Mouse (Mus musculus) midbrain, embryonic 12.5 days (tissue): Measurements from ENCODE around the gene Pabpc4. TPM values are rescaled to one million over a fixed set of nuclear protein-coding genes. Genes with fewer than 3 reads are reported as not detected.
"Not testable (repeated sequence)": the region's sequence is repeated elsewhere in the genome, so short reads cannot be mapped to it uniquely, and the experiment has no call there.

Source experiments
- ATAC-seq: fragments of 200-750 bp; cut with Nextera tagmentation; 2 replicates; pipeline ENCODE4 v1.8.0; 2017; ENCODE audit warnings: low read depth, moderate TSS enrichment, moderate library complexity; ENCODE audit not compliant: low FRiP score
- H3K27ac ChIP-seq: fragments of 300-500 bp; sonication (generic); replicated peaks from 2 replicates; pipeline ENCODE4 v1.5.1; 2016; ENCODE audit warnings: mild to moderate bottlenecking
- H3K27me3 ChIP-seq: fragments of 300-500 bp; sonication (generic); 2 replicates; pipeline ENCODE4 v1.6.1; 2016; ENCODE audit warnings: mild to moderate bottlenecking
- H3K36me3 ChIP-seq: fragments of 300-500 bp; sonication (generic); 2 replicates; pipeline ENCODE4 v1.6.1; 2016
- H3K4me1 ChIP-seq: fragments of 300-500 bp; sonication (generic); 2 replicates; pipeline ENCODE4 v1.6.1; 2016
- H3K4me2 ChIP-seq: fragments of 300-500 bp; sonication (generic); replicated peaks from 2 replicates; pipeline ENCODE4 v1.6.1; 2016; ENCODE audit warnings: mild to moderate bottlenecking, moderate library complexity
- H3K4me3 ChIP-seq: fragments of 300-500 bp; sonication (generic); 2 replicates; pipeline ENCODE4 v1.5.1; 2016; ENCODE audit warnings: mild to moderate bottlenecking
- H3K9ac ChIP-seq: fragments of 300-500 bp; sonication (generic); replicated peaks from 2 replicates; pipeline ENCODE4 v1.6.1; 2016; ENCODE audit warnings: mild to moderate bottlenecking, moderate library complexity
- H3K9me3 ChIP-seq: fragments of 300-500 bp; sonication (generic); 2 replicates; pipeline ENCODE4 v1.6.1; 2016; ENCODE audit warnings: mild to moderate bottlenecking
- WGBS: fragments of 180-500 bp; shearing (Covaris S2); methylation state at CpG from one replicate; pipeline ENCODE4 v1.1.7; 2016; 5-methylcytosine and 5-hydroxymethylcytosine counted together
- polyA plus RNA-seq: library from polyadenylated mRNA; unstranded; fragments of >200 nt; fragmentation: Nextera tagmentation; extraction: Ambion mirVana; gene quantifications from 2 replicates; pipeline ENCODE4 v1.2.1, GENCODE M21; 2016

Pabpc4 gene
- polyA plus RNA-seq, 1 experiment from 2014 or later = 35.0 TPM

GRCm38 (mm10) chr4:123254617-123255016 lies 7.5 kb upstream of the Pabpc4 start:
- no peak overlapping the region for H3K4me3 ChIP-seq
- WGBS = 27% methylated on average over 5 of the region's 5 CpGs
- no peak overlapping the region for H3K27ac ChIP-seq
- no peak overlapping the region for H3K4me2 ChIP-seq
- H3K9ac ChIP-seq = no peak overlapping the region
- no peaks in the 10 kb centered on the region for H3K27me3 ChIP-seq
- H3K4me1 ChIP-seq = no peaks in the 10 kb centered on the region
- peak; percentile 30; the same call in 1 of the 2 replicates for ATAC-seq
- no peaks in the 10 kb centered on the region for H3K9me3 ChIP-seq
- no peaks in the 10 kb centered on the region for H3K36me3 ChIP-seq

GRCm38 (mm10) chr4:123260071-123260746 lies 1.9 kb upstream of the Pabpc4 start:
- no peaks in the 10 kb centered on the region for H3K36me3 ChIP-seq
- no peaks in the 10 kb centered on the region for H3K9me3 ChIP-seq
- no peak overlapping the region for H3K4me2 ChIP-seq
- H3K4me3 ChIP-seq = no peak overlapping the region
- no peaks in the 10 kb centered on the region for H3K27me3 ChIP-seq
- no peak overlapping the region; the same call in 1 of the 2 replicates for H3K9ac ChIP-seq
- H3K4me1 ChIP-seq = no peaks in the 10 kb centered on the region
- H3K27ac ChIP-seq = no peak overlapping the region
- WGBS = 56% methylated on average over 8 of the region's 8 CpGs
- no peak for ATAC-seq

- no peak overlapping the region for H3K4me2 ChIP-seq
- 92% methylated on average over 3 of the region's 3 CpGs for WGBS
- no peaks in the 10 kb centered on the region for H3K36me3 ChIP-seq
- H3K4me3 ChIP-seq = no peak overlapping the region
- no peaks in the 10 kb centered on the region for H3K27me3 ChIP-seq
- no peak overlapping the region for H3K27ac ChIP-seq
- no peak overlapping the region for H3K9ac ChIP-seq
- no peaks in the 10 kb centered on the region for H3K4me1 ChIP-seq
- ATAC-seq = no peak
- H3K9me3 ChIP-seq = no peaks in the 10 kb centered on the region
Observed at GRCm38 (mm10) chr4:123271063-123271462, 8.9 kb downstream of the Pabpc4 start.

GRCm38 (mm10) chr4:123280117-123280516 lies 18.0 kb downstream of the Pabpc4 start:
- H3K9me3 ChIP-seq = no peaks in the 10 kb centered on the region
- H3K27me3 ChIP-seq = no peaks in the 10 kb centered on the region
- no peak for ATAC-seq
- H3K4me2 ChIP-seq = no peak overlapping the region
- peaks cover 15% of the 10 kb centered on the region for H3K4me1 ChIP-seq
- WGBS = 79% methylated on average over 3 of the region's 3 CpGs
- H3K36me3 ChIP-seq = 0 out of 2 replicates have a peak, but pooled peaks cover under 1% of the 10 kb centered on the region
- H3K4me3 ChIP-seq = no peak overlapping the region
- H3K9ac ChIP-seq = no peak overlapping the region
- no peak overlapping the region for H3K27ac ChIP-seq

- H3K9ac ChIP-seq = peak overlapping the region; percentile 67; the same call in 1 of the 2 replicates
- H3K36me3 ChIP-seq = peaks cover 22% of the 10 kb centered on the region
- H3K27me3 ChIP-seq = no peaks in the 10 kb centered on the region
- under 1% methylated on average over 25 of the region's 25 CpGs for WGBS
- peaks cover 25% of the 10 kb centered on the region for H3K4me1 ChIP-seq
- peak; percentile 95 for ATAC-seq
- H3K27ac ChIP-seq = peak overlapping the region; percentile 39; the same call in 1 of the 2 replicates
- peak overlapping the region; percentile 87 for H3K4me2 ChIP-seq
- no peaks in the 10 kb centered on the region for H3K9me3 ChIP-seq
- peak overlapping the region; percentile 58 for H3K4me3 ChIP-seq
Observed at GRCm38 (mm10) chr4:123282500-123282899, 20.3 kb downstream of the Pabpc4 start.

- H3K4me1 ChIP-seq = peaks cover 25% of the 10 kb centered on the region
- not testable (repeated sequence) for H3K27ac ChIP-seq, H3K9me3 ChIP-seq, H3K27me3 ChIP-seq
- H3K4me2 ChIP-seq = peak overlapping the region; percentile 87
- peaks cover 28% of the 10 kb centered on the region for H3K36me3 ChIP-seq
- peak overlapping the region; percentile 67 for H3K9ac ChIP-seq
- peak; percentile 71 for ATAC-seq
- under 1% methylated on average over 52 of the region's 55 CpGs for WGBS
- H3K4me3 ChIP-seq = peak overlapping the region; percentile 58
Observed at GRCm38 (mm10) chr4:123282915-123283674, 20.9 kb downstream of the Pabpc4 start.

- Histone ChIP-seq H3K36me3 (peaks cover 34% of the 10 kb centered on the region), H3K4me2 (peak overlapping the region; percentile 87), H3K9ac (peak overlapping the region; percentile 67), H3K4me1 (peaks cover 25% of the 10 kb centered on the region), H3K4me3 (peak overlapping the region; percentile 58)
- WGBS = under 1% methylated on average over 15 of the region's 15 CpGs
- not testable (repeated sequence) for H3K27me3 ChIP-seq, H3K9me3 ChIP-seq, H3K27ac ChIP-seq, ATAC-seq
Observed at GRCm38 (mm10) chr4:123283675-123284064, 21.5 kb downstream of the Pabpc4 start.

GRCm38 (mm10) chr4:123284731-123285624 lies 22.8 kb downstream of the Pabpc4 start:
- Histone ChIP-seq H3K36me3 (peaks cover 47% of the 10 kb centered on the region), H3K4me3 (peak overlapping the region; percentile 58), H3K4me1 (peaks cover 25% of the 10 kb centered on the region), H3K27ac (no peak overlapping the region), H3K9me3 (no peaks in the 10 kb centered on the region), H3K4me2 (peak overlapping the region; percentile 87), H3K9ac (peak overlapping the region; percentile 67), H3K27me3 (no peaks in the 10 kb centered on the region)
- WGBS = 82% methylated on average over 6 of the region's 6 CpGs
- no peak for ATAC-seq

GRCm38 (mm10) chr4:123286790-123287189 lies 24.6 kb downstream of the Pabpc4 start:
- 95% methylated on average over 2 of the region's 2 CpGs for WGBS
- H3K9ac ChIP-seq = no peak overlapping the region
- H3K36me3 ChIP-seq = peaks cover 63% of the 10 kb centered on the region

GRCm38 (mm10) chr4:123289038-123289437 lies 26.9 kb downstream of the Pabpc4 start:
- Histone ChIP-seq H3K4me3 (no peak overlapping the region), H3K9me3 (no peaks in the 10 kb centered on the region), H3K27ac (no peak overlapping the region), H3K36me3 (peaks cover 85% of the 10 kb centered on the region), H3K4me2 (no peak overlapping the region), H3K27me3 (no peaks in the 10 kb centered on the region), H3K4me1 (peaks cover 21% of the 10 kb centered on the region), H3K9ac (no peak overlapping the region)
- WGBS = 95% methylated on average over 12 of the region's 12 CpGs
- no peak for ATAC-seq

More at GRCm38 (mm10) chr4:123286790-123287189, 24.6 kb downstream of the Pabpc4 start:
- H3K4me1 ChIP-seq = peaks cover 25% of the 10 kb centered on the region
- H3K9me3 ChIP-seq = no peaks in the 10 kb centered on the region
- no peak overlapping the region for H3K4me2 ChIP-seq
- ATAC-seq = no peak
- H3K4me3 ChIP-seq = no peak overlapping the region
- H3K27ac ChIP-seq = no peak overlapping the region
- no peaks in the 10 kb centered on the region for H3K27me3 ChIP-seq

GRCm38 (mm10) chr4:123292390-123292789 lies 30.2 kb downstream of the Pabpc4 start:
- Histone ChIP-seq H3K36me3 (peaks cover 97% of the 10 kb centered on the region), H3K27ac (no peak overlapping the region), H3K4me3 (no peak overlapping the region), H3K9ac (no peak overlapping the region), H3K4me2 (no peak overlapping the region), H3K4me1 (no peaks in the 10 kb centered on the region), H3K9me3 (no peaks in the 10 kb centered on the region), H3K27me3 (no peaks in the 10 kb centered on the region)
- ATAC-seq = no peak
- 93% methylated on average over 3 of the region's 3 CpGs for WGBS
